Mouse (Mus musculus) limb, embryonic 12.5 days (tissue): ENCODE measurements around the gene Defa31. TPM values are rescaled to one million over a fixed set of nuclear protein-coding genes. Genes with fewer than 3 reads are reported as not detected.
"Not testable (repeated sequence)": the region's sequence is repeated elsewhere in the genome, so short reads cannot be mapped to it uniquely, and the experiment has no call there.

Source experiments
- ATAC-seq: fragments of 200-750 bp; cut with Nextera tagmentation; 2 replicates; pipeline ENCODE4 v1.8.0; 2017; ENCODE audit warnings: low read depth, moderate TSS enrichment; ENCODE audit not compliant: insufficient number of reproducible peaks, insufficient read depth, low FRiP score, low TSS enrichment
- H3K27ac ChIP-seq: fragments of 300-500 bp; sonication (generic); 2 replicates; pipeline ENCODE4 v1.5.1; 2016; ENCODE audit warnings: mild to moderate bottlenecking, moderate library complexity
- H3K27me3 ChIP-seq: fragments of 300-500 bp; sonication (generic); 2 replicates; pipeline ENCODE4 v1.6.1; 2016; ENCODE audit warnings: mild to moderate bottlenecking, moderate library complexity
- H3K36me3 ChIP-seq: fragments of 300-500 bp; sonication (generic); 2 replicates; pipeline ENCODE4 v1.6.1; 2016; ENCODE audit warnings: mild to moderate bottlenecking, moderate library complexity
- H3K4me1 ChIP-seq: fragments of 300-500 bp; sonication (generic); replicated peaks from 2 replicates; pipeline ENCODE4 v1.6.1; 2016
- H3K4me2 ChIP-seq: fragments of 300-500 bp; sonication (generic); 2 replicates; pipeline ENCODE4 v1.6.1; 2016; ENCODE audit warnings: mild to moderate bottlenecking, moderate library complexity
- H3K4me3 ChIP-seq: fragments of 300-500 bp; sonication (generic); replicated peaks from 2 replicates; pipeline ENCODE4 v1.5.1; 2016; ENCODE audit warnings: mild to moderate bottlenecking
- H3K9ac ChIP-seq: fragments of 300-500 bp; sonication (generic); replicated peaks from 2 replicates; pipeline ENCODE4 v1.6.1; 2016; ENCODE audit warnings: mild to moderate bottlenecking, moderate library complexity
- H3K9me3 ChIP-seq: fragments of 300-500 bp; sonication (generic); 2 replicates; pipeline ENCODE4 v1.6.1; 2016; ENCODE audit warnings: mild to moderate bottlenecking, moderate library complexity
- WGBS: fragments of 180-500 bp; shearing (Covaris S2); methylation state at CpG from one replicate; pipeline ENCODE4 v1.1.7; 2016; 5-methylcytosine and 5-hydroxymethylcytosine counted together
- polyA plus RNA-seq: library from polyadenylated mRNA; unstranded; fragments of >200 nt; fragmentation: Nextera tagmentation; extraction: Ambion mirVana; gene quantifications from 2 replicates; pipeline ENCODE4 v1.2.1, GENCODE M21; 2016

Defa31 gene
- not detected in 2 replicates for polyA plus RNA-seq

GRCm38 (mm10) chr8:21191314-21191713 is at the start of gene Defa31:
Gene Defa31, plus strand, starts transcription at chr8:21191614.
- not testable (repeated sequence) for ATAC-seq, H3K27ac ChIP-seq, H3K4me1 ChIP-seq, H3K9me3 ChIP-seq, H3K27me3 ChIP-seq, H3K4me2 ChIP-seq, H3K4me3 ChIP-seq, H3K36me3 ChIP-seq, H3K9ac ChIP-seq
- no CpG with 5 or more reads among the region's 1 CpGs for WGBS

GRCm38 (mm10) chr8:21161977-21162376 is 29.4 kb upstream of the Defa31 start, which contains the start of gene Defa22:
Gene Defa22, plus strand, starts transcription at chr8:21162277.
- no CpG with 5 or more reads among the region's 1 CpGs for WGBS
- not testable (repeated sequence) for H3K36me3 ChIP-seq

GRCm38 (mm10) chr8:21201261-21201660 is 9.8 kb downstream of the Defa31 start, which contains the start of gene Gm15293:
Gene Gm15293, plus strand, starts transcription at chr8:21201561.
- H3K9me3 ChIP-seq, H3K4me1 ChIP-seq, ATAC-seq, H3K4me3 ChIP-seq, H3K4me2 ChIP-seq, H3K9ac ChIP-seq, H3K27ac ChIP-seq, H3K27me3 ChIP-seq, H3K36me3 ChIP-seq: not testable (repeated sequence)
- no CpG with 5 or more reads among the region's 1 CpGs for WGBS

More at GRCm38 (mm10) chr8:21161977-21162376, 29.4 kb upstream of the Defa31 start, which contains the start of gene Defa22:
- not testable (repeated sequence) for H3K9me3 ChIP-seq, H3K27me3 ChIP-seq, H3K4me2 ChIP-seq, H3K4me3 ChIP-seq, H3K9ac ChIP-seq, H3K27ac ChIP-seq, H3K4me1 ChIP-seq, ATAC-seq

Other genes with a start within 250 kb of the Defa31 start
- gene AY761185, start 246.9 kb upstream of the Defa31 start, polyA plus RNA-seq: not detected in 2 replicates
- not detected in 2 replicates for gene Defa21, start 166.1 kb upstream of the Defa31 start, polyA plus RNA-seq
- not detected in 2 replicates for gene Defa23, start 136.6 kb upstream of the Defa31 start, polyA plus RNA-seq
- gene Defa35, start 126.6 kb upstream of the Defa31 start, polyA plus RNA-seq: not detected in 2 replicates
- not detected in 2 replicates for gene Defa25, start 107.2 kb upstream of the Defa31 start, polyA plus RNA-seq
- gene Gm14851, start 95.6 kb upstream of the Defa31 start, polyA plus RNA-seq: not detected in 2 replicates
- not detected in 2 replicates for gene Defa30, start 57.0 kb upstream of the Defa31 start, polyA plus RNA-seq
- not detected in 2 replicates for gene Defa22, start 29.3 kb upstream of the Defa31 start, polyA plus RNA-seq
- not detected in 2 replicates for gene Gm15293, start 9.9 kb downstream of the Defa31 start, polyA plus RNA-seq
- not detected in 2 replicates for gene Gm15292, start 58.1 kb downstream of the Defa31 start, polyA plus RNA-seq
- not detected in 2 replicates for gene Defa27, start 123.9 kb downstream of the Defa31 start, polyA plus RNA-seq
- gene Defa29, start 135.4 kb downstream of the Defa31 start, polyA plus RNA-seq: not detected in 2 replicates
- not detected in 2 replicates for gene Defa2, start 186.9 kb downstream of the Defa31 start, polyA plus RNA-seq
- gene Defa33, start 200.2 kb downstream of the Defa31 start, polyA plus RNA-seq: not detected in 2 replicates
- not detected in 2 replicates for gene Defa36, start 235.8 kb downstream of the Defa31 start, polyA plus RNA-seq